Mouse (Mus musculus): Measurements from ENCODE around the gene Tnfaip8l1.

The Tnfaip8l1 gene

DNA sequence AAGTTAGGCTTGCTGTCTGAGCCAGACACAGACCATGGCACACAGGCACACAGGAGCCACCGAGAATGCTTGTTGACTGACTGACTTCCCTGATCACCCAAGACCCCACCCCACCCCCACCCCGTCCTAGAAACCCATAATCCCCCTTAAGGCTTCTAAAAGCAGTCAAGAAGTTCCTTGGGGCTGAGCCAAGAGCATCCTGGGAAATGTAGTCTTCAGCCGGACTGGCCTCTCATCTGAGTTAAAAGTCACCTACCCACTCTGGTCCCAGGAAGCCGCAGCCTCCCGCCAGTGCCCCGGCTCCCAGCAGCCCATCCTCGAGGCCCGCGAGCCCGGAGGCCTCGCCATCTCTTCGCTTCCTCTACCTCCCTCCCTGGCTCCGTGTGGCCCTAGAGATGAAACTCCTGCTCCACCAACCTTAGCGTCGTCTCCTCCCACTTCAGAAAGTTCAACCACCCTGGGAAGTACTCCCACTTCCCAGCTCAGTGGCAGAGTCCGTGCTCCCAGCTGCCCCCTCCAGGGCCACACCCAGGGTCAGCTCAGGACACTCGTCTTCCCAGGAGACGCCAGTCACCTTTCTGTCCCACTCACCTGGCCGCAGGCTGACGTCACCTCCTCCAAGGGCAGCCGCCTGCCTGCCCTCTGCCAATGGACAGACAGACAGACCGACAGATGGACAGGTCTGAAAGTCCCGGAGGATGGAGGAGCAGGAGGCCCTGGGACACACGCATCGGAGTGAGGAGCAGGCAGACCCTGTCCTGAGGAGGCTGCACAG, 24.3 kb upstream of the Tnfaip8l1 start:
- DNase-seq (ENCODE audit: low spot score): no peak

GRCm38 (mm10) chr17:56139355-56139754, 22.9 kb upstream of the Tnfaip8l1 start:
- no peak for DNase-seq (ENCODE audit: low spot score)

- DNase-seq (ENCODE audit: low spot score): peak; percentile 46
These were observed 22.2 kb upstream of the Tnfaip8l1 start, which contains the start of gene Sema6b for GRCm38 (mm10) chr17:56139858-56140595. Sema6b (minus strand) TSS chr17:56140343.

DNA sequence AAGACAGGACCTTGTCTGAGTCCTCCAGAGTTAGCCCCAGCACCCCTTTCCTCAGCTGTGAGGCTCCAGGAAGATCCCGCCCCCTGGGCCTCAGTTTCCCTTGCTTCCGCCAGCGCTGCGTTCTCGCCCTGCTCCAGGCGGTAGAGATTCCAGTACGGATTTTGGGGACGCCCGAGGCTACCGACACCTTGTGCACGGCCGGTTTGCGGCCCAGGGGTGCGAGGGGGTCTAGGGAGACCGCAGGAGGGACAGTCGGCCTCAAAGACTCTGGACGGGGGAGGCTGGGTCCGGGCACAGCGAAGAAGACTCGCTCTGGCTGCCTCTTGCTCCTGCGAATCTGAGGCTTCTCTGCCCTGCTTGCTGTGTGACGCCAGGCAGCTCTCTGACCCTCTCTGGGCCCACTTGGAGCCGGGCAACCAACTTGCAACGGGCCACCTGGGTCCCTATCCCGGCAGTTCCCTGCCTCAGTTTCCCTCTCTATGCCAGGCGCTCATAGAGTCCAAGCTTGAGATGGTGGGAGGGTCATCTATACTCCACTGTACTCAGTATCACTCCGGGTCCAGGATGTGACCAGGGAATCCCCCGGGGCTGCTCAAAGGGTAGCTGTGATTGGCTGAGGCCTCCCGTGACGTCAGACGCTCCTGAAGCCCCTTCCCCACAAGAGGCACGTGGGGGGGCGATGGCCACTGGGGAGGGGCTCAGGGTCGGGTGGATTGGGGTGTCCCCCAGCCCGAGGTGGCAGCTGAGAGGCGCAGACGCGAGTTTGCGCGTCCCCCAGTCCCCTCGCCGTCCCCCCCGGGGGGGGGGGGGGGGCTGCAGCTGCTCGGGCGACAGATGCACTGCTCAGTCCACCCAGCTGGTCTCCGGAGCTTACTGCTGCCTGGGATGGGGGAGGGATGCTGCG, 20.3 kb upstream of the Tnfaip8l1 start:
- no peak for DNase-seq (ENCODE audit: low spot score)

DNA sequence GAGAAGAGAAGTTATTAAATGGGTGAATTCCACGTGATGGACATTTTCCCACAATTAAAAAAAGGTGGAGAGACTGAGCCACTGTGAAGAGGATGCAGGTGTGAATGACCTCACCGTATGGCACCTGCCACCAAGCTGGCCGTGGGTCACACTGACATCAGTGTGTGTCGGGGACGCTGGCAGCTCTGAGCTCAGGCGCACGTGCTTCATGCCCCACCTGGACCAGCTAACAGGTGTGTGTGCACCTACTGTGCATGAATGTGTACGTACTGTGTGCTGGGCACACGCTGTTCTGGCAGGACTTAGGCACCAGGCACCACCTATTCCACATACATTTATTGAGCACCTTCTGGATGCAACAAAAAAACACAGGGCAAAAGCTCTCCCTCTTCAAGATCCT, 17.7 kb upstream of the Tnfaip8l1 start:
- no peak for DNase-seq (ENCODE audit: low spot score)

- DNase-seq (ENCODE audit: low spot score): no peak
These were observed 16.1 kb upstream of the Tnfaip8l1 start for GRCm38 (mm10) chr17:56146131-56146530.

DNA sequence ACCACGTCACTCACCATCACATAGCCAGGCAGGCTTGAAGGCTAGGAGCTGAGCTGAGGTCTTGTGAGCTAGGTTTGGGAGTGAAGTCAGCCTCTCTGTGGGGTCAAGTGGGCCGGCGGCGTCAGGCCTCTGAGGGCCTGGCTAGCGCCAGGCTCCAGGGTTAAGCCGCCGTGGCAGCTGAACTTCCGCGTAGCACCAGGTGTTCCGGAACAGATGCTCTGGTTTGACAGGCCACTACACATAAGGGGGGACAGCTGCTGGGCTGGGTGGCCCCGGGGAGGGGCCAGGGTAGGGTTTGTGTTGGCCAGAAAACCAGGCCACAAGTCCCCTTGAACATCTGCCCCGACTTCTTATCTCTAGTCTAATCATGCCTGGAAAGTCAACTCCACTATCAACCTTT, 14.9 kb upstream of the Tnfaip8l1 start:
- DNase-seq (ENCODE audit: low spot score): no peak

DNA sequence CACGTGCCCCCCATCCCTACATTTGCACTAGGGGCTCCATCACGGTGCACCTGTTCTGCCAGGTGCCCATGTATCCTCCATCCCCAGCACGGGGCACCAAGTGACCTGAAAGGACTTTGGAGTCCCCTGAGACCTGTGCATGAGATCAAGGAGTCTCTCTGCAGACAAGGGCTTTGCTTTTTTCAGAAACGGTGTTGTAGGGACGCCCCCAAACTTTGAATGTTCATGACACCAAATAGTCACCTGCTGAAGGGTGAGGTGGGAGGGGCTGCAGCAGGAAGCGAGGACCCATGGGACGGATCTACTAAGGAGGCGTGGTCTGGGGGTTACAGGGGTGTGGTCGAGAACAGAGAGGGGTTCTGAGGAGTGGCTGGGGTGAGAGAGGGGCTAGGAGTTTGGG, 14.0 kb upstream of the Tnfaip8l1 start:
- DNase-seq (ENCODE audit: low spot score): no peak

DNA sequence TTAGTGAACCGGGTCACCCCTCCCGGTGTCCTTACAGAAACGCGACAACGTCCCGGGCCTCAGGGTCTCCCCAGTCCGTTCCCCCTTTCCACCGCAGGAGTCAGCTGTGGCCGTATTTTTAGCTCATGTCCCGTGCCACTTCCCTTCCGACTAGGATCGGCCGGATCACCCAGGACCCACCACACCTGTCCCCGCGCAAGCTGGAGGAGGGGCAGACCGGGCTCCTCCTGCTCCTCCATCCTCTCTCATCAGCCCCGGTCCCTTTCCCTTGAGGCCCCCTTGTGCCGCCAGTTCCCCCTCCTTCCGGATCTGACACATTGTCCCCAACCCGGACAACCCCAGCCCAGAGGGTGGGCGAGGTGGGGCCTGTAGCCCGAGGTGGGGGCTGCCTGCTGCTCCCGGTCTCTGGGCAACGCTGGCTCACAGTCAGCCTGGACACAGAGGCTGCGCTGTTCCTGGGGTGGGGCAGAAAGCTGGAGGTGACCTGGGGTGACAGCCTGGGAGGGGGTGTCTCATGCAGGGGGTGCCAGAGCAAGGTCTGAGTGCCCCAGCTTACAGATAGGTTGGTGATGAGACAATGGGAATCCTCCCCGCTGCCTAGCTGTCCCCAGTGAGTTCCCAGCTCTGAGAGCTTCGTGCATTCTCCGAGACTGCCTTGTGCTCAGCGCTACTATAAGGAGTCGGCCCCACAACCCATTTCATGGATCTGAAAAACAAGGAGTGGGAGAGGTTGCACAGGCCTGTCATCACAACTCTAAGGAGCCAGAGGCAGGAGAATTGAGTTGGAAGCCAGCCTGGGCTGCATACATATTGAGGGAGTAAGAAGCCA, 13.3 kb upstream of the Tnfaip8l1 start:
- no peak for DNase-seq (ENCODE audit: low spot score)

GRCm38 (mm10) chr17:56149897-56150296, 12.4 kb upstream of the Tnfaip8l1 start:
- DNase-seq (ENCODE audit: low spot score): no peak

GRCm38 (mm10) chr17:56153643-56154042, 8.6 kb upstream of the Tnfaip8l1 start:
- DNase-seq (ENCODE audit: low spot score): no peak

GRCm38 (mm10) chr17:56159729-56160128, 2.5 kb upstream of the Tnfaip8l1 start:
- DNase-seq (ENCODE audit: low spot score): peak; percentile 52

GRCm38 (mm10) chr17:56163523-56164102, 1.3 kb downstream of the Tnfaip8l1 start:
- DNase-seq (ENCODE audit: low spot score): no peak

- DNase-seq (ENCODE audit: low spot score): no peak
These were observed 2.2 kb downstream of the Tnfaip8l1 start for GRCm38 (mm10) chr17:56164510-56164909.

DNA sequence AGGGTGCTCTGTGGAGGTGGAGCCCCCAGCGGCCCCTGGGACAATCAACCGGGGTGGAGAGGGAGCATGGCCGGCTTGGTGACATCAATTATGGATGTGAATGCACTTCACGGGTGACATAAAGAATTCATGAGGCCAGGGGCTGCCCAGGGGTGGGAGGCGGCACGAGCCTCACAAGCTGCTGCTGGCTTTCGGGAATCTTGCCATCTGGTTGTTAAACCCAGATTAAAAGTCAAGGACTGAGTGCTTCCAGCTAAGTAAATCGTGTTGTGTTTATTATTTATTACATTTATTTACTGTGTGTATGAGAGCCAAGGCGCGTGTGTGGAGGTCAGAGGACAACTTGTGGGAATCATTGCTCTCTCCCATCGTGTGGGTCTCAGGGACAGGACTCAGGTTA, 3.4 kb downstream of the Tnfaip8l1 start:
- DNase-seq (ENCODE audit: low spot score): no peak

DNA sequence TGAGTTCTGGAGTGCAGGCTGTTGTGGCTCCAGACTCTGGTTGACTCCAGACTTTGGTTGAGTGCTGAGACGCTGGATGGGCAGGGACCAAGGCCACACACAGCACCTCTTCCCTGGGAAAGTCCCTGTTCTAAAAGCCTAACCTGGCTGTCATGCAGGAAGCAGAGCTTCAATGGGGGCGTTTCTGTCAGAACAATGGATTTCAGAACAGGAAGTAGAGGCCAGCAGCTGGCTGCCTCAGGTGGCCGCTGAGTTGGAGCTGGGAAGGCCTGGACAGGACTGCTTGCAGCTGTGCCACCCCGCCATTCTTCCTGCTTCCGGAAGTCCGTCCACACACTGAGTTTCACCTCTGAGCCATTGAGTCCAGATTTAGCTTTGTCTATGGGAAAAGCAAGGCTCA, 7.6 kb downstream of the Tnfaip8l1 start:
- no peak for DNase-seq (ENCODE audit: low spot score)

DNA sequence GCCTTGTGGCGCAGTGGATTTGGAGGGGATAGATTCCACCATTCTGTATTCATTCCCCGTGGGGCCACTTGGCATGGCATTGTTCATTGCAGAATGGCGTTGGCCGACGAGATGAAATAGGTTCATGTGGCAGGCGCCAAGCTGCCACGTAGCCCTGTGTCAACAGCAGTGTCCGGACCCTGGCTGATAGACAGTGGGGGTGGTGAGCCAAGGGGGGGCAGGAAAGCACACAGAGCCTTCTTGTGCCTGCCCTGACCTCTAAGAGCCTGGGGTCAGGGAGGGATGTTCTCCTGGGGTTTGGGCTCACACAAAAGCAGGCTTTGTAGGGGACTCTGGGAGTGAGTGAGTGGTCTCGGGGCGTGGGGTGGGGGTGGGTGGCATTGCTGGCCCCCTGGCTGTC, 8.4 kb downstream of the Tnfaip8l1 start:
- no peak for DNase-seq (ENCODE audit: low spot score)

- no peak for DNase-seq (ENCODE audit: low spot score)
These were observed 9.2 kb downstream of the Tnfaip8l1 start for GRCm38 (mm10) chr17:56171456-56171855.

DNA sequence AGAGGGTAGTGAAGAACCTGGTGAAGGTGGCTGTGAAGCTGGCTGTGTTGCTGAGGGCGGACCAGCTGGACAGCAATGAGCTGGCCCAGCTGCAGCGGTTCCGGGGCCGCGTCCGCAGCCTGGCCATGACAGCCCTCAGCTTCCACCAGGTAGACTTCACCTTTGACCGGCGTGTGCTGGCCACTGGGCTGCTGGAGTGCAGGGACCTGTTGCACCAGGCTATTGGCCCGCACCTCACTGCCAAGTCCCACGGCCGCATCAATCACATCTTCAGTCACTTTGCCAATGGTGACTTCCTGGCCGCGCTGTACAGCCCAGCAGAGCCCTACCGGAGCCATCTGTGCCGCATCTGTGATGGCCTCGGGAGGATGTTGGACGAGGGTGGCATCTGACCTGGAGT, 9.6 kb downstream of the Tnfaip8l1 start:
- DNase-seq (ENCODE audit: low spot score): no peak

DNA sequence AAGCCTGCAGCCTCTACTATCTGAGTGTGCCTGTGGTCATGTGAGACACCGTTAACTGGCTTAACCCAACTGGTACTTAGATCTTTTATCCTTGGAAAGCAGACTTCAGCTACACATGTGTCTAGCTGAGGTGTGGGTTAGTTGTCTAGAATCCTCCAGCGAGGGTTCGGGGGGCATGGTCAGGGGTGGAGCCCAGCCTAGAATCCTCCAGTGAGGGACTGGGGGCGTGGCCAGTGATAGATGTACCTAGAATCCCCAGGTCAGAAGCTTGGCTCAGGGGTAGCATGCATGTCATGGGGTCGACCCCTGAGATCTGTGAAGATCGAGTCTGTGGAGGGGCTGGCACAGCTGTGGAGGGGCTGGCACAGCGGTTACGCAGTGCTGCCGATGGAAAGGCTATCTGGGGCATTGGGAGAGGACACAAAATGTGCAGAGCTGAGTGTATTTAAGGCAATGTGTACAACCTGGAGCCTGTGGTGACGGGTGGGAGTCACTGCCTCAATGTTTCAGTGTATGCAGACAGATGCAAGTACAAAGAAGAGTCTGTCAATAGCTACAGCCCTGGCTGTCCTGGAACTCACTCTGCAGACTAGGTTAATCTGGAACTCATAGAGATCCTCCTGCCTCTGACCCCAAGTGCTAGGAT, 11.2 kb downstream of the Tnfaip8l1 start:
- no peak for DNase-seq (ENCODE audit: low spot score)

DNA sequence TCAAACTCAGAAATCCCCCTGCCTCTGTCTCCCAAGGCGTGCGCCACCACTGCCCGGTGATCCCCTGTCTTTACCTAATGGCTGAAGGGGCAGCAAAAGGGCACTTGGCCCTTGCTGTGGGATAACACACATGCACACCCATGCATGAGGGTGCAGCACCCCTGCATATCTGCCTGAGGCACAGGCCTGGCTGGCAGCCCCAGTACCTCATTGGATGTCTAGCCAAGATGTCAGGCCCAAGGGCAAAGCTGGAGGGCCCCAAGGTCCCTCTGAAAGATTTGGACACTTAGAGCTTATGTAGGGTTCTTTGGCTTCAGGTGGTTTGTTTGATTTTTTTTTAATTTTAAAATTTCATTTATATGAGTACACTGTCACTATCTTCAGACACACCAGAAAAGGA, 13.1 kb downstream of the Tnfaip8l1 start:
- no peak for DNase-seq (ENCODE audit: low spot score)

Measured in urinary bladder, postnatal 25 days (tissue).